Mouse (Mus musculus): ENCODE measurements around the gene Senp7.

GRCm38 (mm10) chr16:56170247-56170646 is 122.1 kb downstream of the Senp7 start:
- no peak for TF ChIP-seq CTCF (IDR thresholded peaks at IDR 0.05; ENCODE audit: extremely low read depth, insufficient read depth, low read length)
- TF ChIP-seq POLR2A (IDR thresholded peaks at IDR 0.05; ENCODE audit: extremely low read depth, insufficient read depth, low read length) = no peak
